Mouse (Mus musculus): ENCODE results near the gene Dennd4b.
A peak's percentile ranks its signal among the peaks of the same experiment; 100 is the strongest.
"Not testable (repeated sequence)": the region's sequence is repeated elsewhere in the genome, so short reads cannot be mapped to it uniquely, and the experiment has no call there.

Gene Dennd4b

DNA sequence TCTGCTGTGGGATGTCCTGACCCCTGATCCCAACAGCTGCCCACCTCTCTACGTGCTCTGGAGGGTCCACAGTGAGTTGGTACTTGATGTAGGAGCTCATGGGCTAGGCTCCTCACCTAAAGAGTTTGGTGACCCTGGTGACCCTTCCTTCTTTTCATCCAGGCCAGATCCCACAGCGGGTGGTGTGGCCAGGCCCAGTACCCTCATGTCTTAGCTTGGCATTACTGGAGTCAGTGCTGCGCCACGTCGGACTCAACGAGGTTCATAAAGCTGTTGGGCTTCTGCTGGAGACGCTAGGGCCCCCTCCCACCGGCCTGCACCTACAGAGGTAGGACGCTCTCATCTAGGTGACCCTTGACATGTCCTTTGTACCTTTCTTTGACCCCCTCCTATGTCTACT lies 14.2 kb downstream of the Dennd4b start:
- no peak for DNase-seq (ENCODE audit: low read depth, low spot score)

DNA sequence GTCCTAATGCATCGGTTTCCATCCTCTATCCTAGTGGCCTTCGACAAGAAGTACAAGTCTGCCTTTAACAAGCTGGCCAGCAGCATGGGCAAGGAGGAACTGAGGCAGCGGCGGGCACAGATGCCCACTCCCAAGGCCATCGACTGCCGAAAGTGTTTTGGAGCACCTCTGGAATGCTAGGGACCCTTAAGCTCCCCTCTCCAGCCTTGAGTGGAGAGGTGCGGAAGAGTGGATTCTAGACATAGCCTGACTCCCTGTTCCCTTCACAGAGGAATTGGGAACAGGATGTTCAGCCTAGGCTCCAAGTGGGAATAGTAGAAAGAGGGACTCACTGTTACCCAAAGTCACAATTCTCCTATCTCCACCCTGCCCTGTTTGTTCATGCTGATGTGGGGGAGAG lies 14.8 kb downstream of the Dennd4b start:
- no peak for DNase-seq (ENCODE audit: low read depth, low spot score)

DNA sequence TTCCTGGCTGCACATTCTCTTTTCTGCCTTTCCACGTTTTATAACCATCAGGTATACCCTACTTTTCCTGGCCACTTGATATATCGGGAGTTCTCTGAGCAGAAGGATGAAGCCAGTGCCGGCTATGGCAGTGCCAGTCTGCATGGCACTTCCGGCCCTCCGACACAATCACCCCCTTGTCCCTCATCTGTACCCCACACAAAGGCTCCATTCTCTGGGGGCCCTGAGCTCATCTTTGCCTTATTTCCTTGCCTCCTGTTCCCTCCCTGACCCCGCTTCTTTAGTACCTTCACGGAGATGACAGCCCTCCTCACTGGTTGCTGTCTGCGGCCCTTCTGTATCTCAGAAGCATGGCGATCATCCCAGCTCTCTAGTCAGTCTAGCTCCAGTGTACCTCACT lies 15.7 kb downstream of the Dennd4b start:
- DNase-seq (ENCODE audit: low read depth, low spot score), result no peak

GRCm38 (mm10) chr3:90284150-90284549 lies 19.2 kb downstream of the Dennd4b start:
- DNase-seq (ENCODE audit: low read depth, low spot score), result no peak

GRCm38 (mm10) chr3:90289403-90289802 lies 24.4 kb downstream of the Dennd4b start:
- DNase-seq (ENCODE audit: low read depth, low spot score), result not testable (repeated sequence)

DNA sequence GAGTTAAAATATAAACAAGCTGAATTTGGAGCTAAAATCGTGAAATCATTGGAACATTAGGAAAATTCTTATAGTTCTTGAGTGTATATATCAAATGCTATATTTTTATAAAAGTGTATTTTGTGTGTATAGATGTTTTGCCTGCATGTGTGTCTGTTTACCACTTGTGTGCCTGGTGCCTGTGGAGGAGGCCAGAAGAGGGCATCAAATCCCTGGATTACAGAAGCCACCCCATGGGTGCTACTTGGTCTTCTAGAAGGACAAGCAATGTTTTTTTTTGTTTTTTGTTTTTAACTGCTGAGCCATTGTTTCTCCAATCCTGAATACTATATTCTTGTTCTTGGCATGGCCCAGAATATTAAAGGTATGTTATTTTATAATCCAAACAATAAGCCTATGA lies 25.6 kb downstream of the Dennd4b start:
- no peak for DNase-seq (ENCODE audit: low read depth, low spot score)

- DNase-seq (ENCODE audit: low read depth, low spot score), result no peak
Measured at GRCm38 (mm10) chr3:90291982-90292344, 27.0 kb downstream of the Dennd4b start.

- peak; percentile 99 for DNase-seq (ENCODE audit: low read depth, low spot score)
Measured at GRCm38 (mm10) chr3:90292345-90293275, 27.6 kb downstream of the Dennd4b start, which contains the start of gene Gatad2b. Gene Gatad2b (plus strand): TSS chr3:90293178.

DNA sequence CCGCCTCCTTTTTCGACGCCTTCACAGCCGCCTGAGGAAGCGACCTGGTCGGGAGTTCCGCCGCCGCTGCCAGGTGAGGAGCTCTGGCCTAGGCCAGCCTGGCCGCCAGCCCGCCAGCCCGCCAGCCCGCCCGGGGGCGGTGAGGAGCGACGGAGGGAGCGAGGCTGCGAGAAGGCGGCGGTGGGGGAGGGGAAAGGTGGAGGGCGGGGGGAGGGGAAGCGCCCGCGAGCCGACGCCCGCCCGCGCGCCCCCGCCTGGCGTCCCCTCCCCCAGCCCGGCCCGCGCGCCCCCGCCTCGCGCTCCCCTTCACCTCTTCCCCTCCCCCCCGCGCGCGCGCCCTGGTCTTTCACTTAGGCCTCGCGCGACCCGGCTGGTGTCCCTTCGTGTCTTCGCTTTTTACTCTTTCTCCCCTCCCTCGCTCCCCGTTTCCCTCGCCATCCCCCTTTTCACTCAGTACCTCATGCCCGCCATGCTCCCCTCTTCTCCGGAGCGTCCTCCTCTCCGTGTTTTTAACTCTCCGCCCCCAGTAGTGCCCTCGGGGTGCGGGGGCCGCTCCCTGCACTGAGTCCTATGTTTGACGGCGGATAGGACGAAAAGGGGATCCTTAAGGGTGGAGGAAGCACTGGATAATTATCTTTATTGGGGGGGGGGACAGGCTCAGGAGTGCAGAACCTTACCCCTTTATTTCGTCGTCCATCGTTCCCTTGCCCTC lies 28.5 kb downstream of the Dennd4b start:
- peak; percentile 74 for DNase-seq (ENCODE audit: low read depth, low spot score)

GRCm38 (mm10) chr3:90294064-90294440 lies 29.1 kb downstream of the Dennd4b start:
- DNase-seq (ENCODE audit: low read depth, low spot score), result no peak

- no peak for DNase-seq (ENCODE audit: low read depth, low spot score)
Measured at GRCm38 (mm10) chr3:90294651-90295050, 29.7 kb downstream of the Dennd4b start.

- DNase-seq (ENCODE audit: low read depth, low spot score), result no peak
Measured at GRCm38 (mm10) chr3:90305801-90306200, 40.8 kb downstream of the Dennd4b start.

DNA sequence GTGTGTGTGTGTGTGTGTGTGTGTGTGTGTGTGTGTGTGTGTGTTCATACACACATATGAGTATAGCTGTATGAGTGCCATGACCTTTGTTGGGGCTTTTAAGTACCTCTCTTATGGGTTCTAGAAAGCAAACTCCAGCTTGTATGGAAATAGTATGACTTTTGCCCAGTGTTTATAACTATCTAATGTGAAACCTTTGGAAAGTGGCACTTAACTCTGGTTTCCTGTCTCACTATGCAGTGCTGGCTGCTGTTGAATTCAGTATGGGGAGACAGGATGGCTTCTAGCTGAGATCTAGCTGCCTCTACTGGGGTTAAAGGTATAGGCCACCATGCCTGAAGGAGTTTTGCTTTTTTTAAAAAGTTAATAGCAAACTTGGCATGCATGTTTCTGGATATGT lies 44.6 kb downstream of the Dennd4b start:
- peak; percentile 48 for DNase-seq (ENCODE audit: low read depth, low spot score)

DNA sequence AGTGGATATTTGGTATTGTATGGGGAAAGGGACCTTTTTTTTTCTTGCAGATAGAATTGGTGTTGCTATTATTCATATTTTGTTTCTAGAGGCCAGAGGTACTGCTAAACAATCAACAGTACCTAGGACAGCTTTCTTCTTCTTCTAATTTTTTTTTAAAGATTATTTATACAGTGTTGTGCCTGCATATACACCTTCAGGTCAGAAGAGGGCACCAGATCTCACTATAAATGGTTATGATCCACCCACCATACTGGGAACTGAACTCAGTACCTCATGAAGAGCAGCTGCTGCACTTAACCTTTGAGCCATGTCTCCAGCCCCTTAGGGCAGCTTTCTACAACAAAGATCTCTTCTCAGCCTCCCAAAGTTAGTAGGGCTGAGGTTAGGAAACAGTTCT lies 48.4 kb downstream of the Dennd4b start:
- peak; percentile 70 for DNase-seq (ENCODE audit: low read depth, low spot score)

- DNase-seq (ENCODE audit: low read depth, low spot score), result no peak
Measured at GRCm38 (mm10) chr3:90314241-90314640, 49.3 kb downstream of the Dennd4b start.

DNA sequence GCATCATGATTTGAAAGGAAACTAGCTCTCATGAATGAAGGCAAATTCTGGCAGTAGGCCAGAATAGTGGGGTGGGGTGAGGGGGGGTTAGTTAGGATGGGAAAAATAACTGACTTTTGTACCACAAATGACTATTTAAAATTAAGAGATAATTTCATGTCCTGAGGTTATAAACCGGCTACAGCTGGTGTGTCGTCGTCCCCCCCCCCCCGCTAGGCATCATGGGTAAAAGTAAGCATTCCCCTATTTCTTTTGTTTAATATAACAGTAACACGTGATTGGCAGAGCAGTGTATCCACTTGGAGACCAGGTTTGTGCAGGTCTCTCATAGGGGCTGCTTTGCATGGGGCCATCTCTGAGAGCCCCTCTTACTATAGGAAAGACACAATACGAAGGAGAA lies 57.3 kb downstream of the Dennd4b start:
- DNase-seq (ENCODE audit: low read depth, low spot score), result peak; percentile 24

- peak; percentile 67 for DNase-seq (ENCODE audit: low read depth, low spot score)
Measured at GRCm38 (mm10) chr3:90323119-90323518, 58.1 kb downstream of the Dennd4b start.
